Mouse (Mus musculus) heart, embryonic 16.5 days (tissue): ENCODE measurements around the gene Dnaaf3. TPM values are rescaled to one million over a fixed set of nuclear protein-coding genes. Genes with fewer than 3 reads are reported as not detected.

ENCODE experiments used
- ATAC-seq: fragments of 200-750 bp; cut with Nextera tagmentation; replicated peaks from 2 replicates; pipeline ENCODE4 v1.8.0; 2017; ENCODE audit warnings: moderate number of reproducible peaks; ENCODE audit not compliant: insufficient read depth, low FRiP score; ENCODE audit errors: extremely low read depth
- H3K27ac ChIP-seq: fragments of 300-500 bp; sonication (generic); 2 replicates; pipeline ENCODE4 v1.5.1; 2014; ENCODE audit warnings: mild to moderate bottlenecking, low read length, control low read depth, moderate library complexity
- H3K27me3 ChIP-seq: fragments of 300-500 bp; sonication (generic); 2 replicates; pipeline ENCODE4 v1.6.1; 2014; ENCODE audit warnings: low read length, mixed read lengths; ENCODE audit not compliant: control insufficient read depth, insufficient read depth
- H3K36me3 ChIP-seq: fragments of 300-500 bp; sonication (generic); 2 replicates; pipeline ENCODE4 v1.6.1; 2014; ENCODE audit not compliant: control insufficient read depth, insufficient read depth
- H3K4me1 ChIP-seq: fragments of 300-500 bp; sonication (generic); 2 replicates; pipeline ENCODE4 v1.6.1; 2014; ENCODE audit warnings: low read length, mixed read lengths; ENCODE audit not compliant: control insufficient read depth, insufficient read depth
- H3K4me2 ChIP-seq: fragments of 300-500 bp; sonication (generic); 2 replicates; pipeline ENCODE4 v1.6.1; 2014; ENCODE audit warnings: low read depth, mild to moderate bottlenecking, control low read depth, low read length
- H3K4me3 ChIP-seq: fragments of 300-500 bp; sonication (generic); 2 replicates; pipeline ENCODE4 v1.5.1; 2014; ENCODE audit warnings: mild to moderate bottlenecking, control low read depth, low read length
- H3K9ac ChIP-seq: fragments of 300-500 bp; sonication (generic); 2 replicates; pipeline ENCODE4 v1.6.1; 2014; ENCODE audit warnings: low read length, control low read depth
- H3K9me3 ChIP-seq: fragments of 300-500 bp; sonication (generic); replicated peaks from 2 replicates; pipeline ENCODE4 v1.6.1; 2016; ENCODE audit warnings: low read length; ENCODE audit not compliant: control insufficient read depth
- WGBS: fragments of 180-500 bp; shearing (Covaris S2); extraction: QIAGEN DNeasy Blood & Tissue Kit; methylation state at CpG from one replicate; pipeline ENCODE4 v1.1.7; 2014; 5-methylcytosine and 5-hydroxymethylcytosine counted together
- polyA plus RNA-seq: library from polyadenylated mRNA; unstranded; fragments of >200 nt; fragmentation: Nextera tagmentation; extraction: Ambion mirVana; gene quantifications from 2 replicates; pipeline ENCODE4 v1.2.1, GENCODE M21; 2015

Gene Dnaaf3
- polyA plus RNA-seq, 1 experiment from 2014 or later, result 1.1 TPM

DNA sequence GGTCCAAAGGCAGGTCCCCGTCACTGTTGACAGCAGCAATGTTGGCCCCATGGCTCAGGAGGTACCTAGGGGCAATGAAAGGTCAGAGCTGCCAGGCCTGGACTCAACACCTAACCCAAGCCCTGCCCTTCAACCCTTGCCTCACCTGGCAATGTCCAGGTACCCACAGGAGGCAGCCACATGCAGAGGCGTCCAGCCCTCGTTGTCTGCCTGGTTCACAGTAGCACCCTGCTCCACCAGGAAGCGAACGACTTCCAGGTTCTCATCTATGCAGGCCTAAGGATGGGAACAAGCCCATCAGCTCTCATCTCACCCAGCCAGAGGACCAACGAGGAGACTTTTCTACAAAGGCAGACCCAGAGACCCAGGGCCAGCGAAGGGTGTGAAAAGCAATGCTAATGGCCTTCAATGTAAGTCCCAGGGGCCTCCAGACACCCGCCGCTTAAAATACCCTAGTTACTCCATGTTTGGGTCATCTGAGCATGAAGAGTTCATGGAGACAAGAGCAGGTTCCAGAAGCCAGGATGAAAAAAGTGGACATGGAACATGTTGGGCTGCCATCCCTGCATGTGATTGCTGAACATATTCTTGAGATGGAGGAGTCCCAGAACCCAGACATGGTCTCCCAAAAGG, 34.9 kb downstream of the Dnaaf3 start:
- H3K4me3 ChIP-seq, result no peak overlapping the region
- no peaks in the 10 kb centered on the region for H3K27me3 ChIP-seq
- 0 out of 2 replicates have a peak overlapping the region, but pooled peaks have one; percentile 28 for H3K9ac ChIP-seq
- H3K27ac ChIP-seq, result no peak overlapping the region
- ATAC-seq, result no peak
- peaks cover 10% of the 10 kb centered on the region for H3K36me3 ChIP-seq
- H3K4me1 ChIP-seq, result peaks cover 45% of the 10 kb centered on the region
- 86% methylated on average over 9 of the region's 9 CpGs for WGBS
- peak overlapping the region; percentile 87; the same call in 1 of the 2 replicates for H3K4me2 ChIP-seq
- H3K9me3 ChIP-seq, result no peaks in the 10 kb centered on the region

DNA sequence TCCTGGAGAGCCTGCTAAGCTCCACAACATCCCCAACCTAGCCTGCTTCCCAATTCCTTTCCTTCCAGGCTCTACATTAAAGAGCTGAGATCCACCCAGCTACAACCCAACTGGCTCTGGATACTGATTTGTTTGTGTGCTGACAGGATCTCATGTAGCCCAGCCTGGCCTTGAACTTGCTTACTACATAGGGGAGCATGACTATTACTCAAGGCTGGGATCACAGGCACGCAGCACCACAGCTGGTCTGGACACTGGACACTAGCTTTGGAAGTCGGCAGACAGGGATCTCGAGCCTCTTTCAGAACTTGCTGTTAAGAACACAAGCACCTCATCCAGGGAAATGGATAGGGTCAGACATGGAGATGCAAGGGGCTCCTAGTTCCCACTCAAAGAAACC, 35.8 kb downstream of the Dnaaf3 start:
- Histone ChIP-seq H3K9ac (no peak overlapping the region), H3K4me3 (no peak overlapping the region), H3K27me3 (no peaks in the 10 kb centered on the region), H3K4me2 (no peak overlapping the region), H3K36me3 (peaks cover 10% of the 10 kb centered on the region), H3K27ac (no peak overlapping the region), H3K4me1 (peaks cover 49% of the 10 kb centered on the region), H3K9me3 (no peaks in the 10 kb centered on the region)
- 88% methylated on average over 3 of the region's 3 CpGs for WGBS
- ATAC-seq, result no peak

DNA sequence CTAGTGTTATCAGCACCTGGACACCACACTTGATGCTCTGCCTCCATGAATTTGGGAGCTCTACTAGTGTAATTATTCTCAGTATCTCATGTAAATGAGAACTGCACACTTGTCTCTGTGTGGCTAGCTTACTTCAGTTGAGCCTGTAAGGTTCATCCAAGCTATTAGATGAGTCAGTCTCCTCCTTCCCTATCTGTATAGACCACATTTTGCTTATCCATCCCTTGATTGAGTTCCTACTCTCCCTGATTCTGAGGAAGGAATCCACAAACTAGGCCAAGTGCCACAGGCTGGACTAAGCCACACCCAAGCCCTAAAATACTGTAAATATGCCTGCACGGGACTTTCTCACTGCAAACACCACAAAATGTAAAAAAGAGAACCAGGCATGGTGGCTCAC, 38.3 kb downstream of the Dnaaf3 start:
- Histone ChIP-seq H3K4me3 (no peak overlapping the region), H3K27ac (no peak overlapping the region), H3K4me1 (peaks cover 36% of the 10 kb centered on the region), H3K9me3 (no peaks in the 10 kb centered on the region), H3K36me3 (peaks cover 18% of the 10 kb centered on the region), H3K9ac (no peak overlapping the region), H3K27me3 (no peaks in the 10 kb centered on the region), H3K4me2 (no peak overlapping the region)
- ATAC-seq, result no peak
- WGBS, result 59% methylated on average over 1 of the region's 1 CpGs

DNA sequence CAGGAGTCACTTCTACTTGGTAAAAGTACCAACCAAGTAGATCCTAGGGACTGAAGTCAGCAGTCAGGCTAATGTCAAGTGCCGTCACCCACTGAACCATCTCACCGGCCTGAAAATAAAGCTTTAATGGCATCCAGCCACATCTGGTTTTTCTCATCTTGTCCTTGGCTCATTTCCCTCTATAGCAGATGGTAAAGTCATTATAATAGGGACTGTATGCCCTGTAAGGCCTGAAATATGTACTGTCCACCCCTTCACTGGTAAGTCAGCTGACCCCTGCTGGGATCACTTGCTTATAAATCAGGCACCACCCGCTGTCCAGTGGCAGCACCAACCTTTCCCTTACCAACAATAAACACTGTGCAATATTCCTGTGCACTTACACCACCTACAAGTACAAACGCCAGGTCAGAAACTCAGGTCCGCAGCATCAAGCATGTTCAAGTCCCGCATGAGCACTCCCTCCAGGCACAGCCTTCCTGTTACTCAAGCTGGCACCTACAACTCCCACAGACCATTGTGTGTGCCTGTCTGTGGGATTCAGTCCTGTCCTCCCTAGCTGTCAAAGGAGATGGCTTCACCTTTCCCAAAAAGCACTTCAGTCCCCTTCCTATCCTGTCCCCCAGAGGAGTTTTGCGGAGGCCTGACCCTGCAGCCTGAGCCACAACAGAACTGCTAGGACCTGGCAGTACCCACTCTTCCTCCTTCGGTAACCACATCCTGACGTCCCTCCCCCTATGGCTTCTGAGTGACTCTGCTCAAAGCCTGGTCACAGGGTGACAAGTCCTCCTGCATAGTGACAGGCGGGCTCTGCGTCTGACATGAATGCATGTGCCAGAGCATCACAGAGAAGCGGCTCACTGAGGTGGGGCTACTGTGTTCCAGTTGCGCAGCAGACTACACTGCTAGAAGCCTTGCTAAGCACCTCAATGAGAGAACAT, 39.7 kb downstream of the Dnaaf3 start:
- 69% methylated on average over 13 of the region's 13 CpGs for WGBS
- peak overlapping the region; percentile 13; the same call in 1 of the 2 replicates for H3K9ac ChIP-seq
- peak; percentile 19; the same call in 1 of the 2 replicates for ATAC-seq
- H3K27ac ChIP-seq, result peak overlapping the region; percentile 34
- H3K36me3 ChIP-seq, result peaks cover 30% of the 10 kb centered on the region
- no peak overlapping the region for H3K4me2 ChIP-seq
- H3K4me3 ChIP-seq, result no peak overlapping the region
- H3K27me3 ChIP-seq, result no peaks in the 10 kb centered on the region
- peaks cover 21% of the 10 kb centered on the region for H3K4me1 ChIP-seq
- H3K9me3 ChIP-seq, result no peaks in the 10 kb centered on the region

DNA sequence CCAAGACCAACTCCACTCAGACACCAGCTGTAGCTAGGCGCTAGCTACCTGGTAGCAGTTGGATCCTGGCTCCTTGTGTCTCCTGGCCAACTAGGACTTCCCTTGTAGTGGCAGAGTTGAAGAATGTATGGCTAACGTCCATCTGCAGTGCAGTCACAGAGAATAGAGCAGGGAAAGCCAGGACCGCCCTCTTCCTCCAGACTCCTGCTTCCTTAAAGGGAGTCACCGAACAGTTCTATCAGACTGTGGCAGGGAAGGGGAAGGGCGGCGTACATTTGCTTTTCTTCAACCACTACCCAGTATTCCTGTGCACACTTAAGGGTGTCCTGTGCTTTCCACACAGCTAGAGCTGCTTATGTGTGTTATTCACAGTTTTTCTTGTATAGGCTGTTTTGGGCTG, 40.9 kb downstream of the Dnaaf3 start:
- ATAC-seq, result peak; percentile 65

DNA sequence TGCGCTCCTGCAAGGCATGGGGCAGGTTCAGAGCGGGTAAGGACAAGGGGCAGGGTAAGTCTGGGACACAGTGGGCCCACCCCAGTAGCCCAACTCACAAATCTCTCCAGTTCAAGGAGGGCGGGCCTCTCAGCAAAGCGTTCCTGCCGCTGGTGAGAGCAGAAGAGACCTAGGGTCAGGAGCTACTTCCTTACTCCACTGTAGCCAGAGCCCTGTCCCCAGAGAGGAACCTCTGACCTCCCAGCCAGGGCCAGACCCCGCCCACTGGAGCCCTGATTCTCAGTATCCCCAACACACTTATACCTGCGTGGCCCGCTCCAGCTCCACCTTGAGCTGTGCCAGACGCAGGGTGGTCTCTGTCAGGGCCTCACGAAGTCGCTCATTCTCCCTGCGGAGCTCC, 50.0 kb downstream of the Dnaaf3 start:
- H3K4me2 ChIP-seq, result no peak overlapping the region
- H3K36me3 ChIP-seq, result peaks cover 40% of the 10 kb centered on the region
- H3K27ac ChIP-seq, result no peak overlapping the region
- H3K9me3 ChIP-seq, result no peaks in the 10 kb centered on the region
- H3K9ac ChIP-seq, result no peak overlapping the region
- no peak overlapping the region for H3K4me3 ChIP-seq
- H3K4me1 ChIP-seq, result peaks cover 12% of the 10 kb centered on the region
- no peak for ATAC-seq
- 84% methylated on average over 12 of the region's 12 CpGs for WGBS
- H3K27me3 ChIP-seq, result no peaks in the 10 kb centered on the region

More for the DNA sequence above, 40.9 kb downstream of the Dnaaf3 start:
- H3K4me1 ChIP-seq, result peaks cover 20% of the 10 kb centered on the region
- no peaks in the 10 kb centered on the region for H3K9me3 ChIP-seq
- no peak overlapping the region for H3K4me2 ChIP-seq
- H3K27me3 ChIP-seq, result no peaks in the 10 kb centered on the region
- H3K4me3 ChIP-seq, result no peak overlapping the region
- peaks cover 32% of the 10 kb centered on the region for H3K36me3 ChIP-seq
- H3K9ac ChIP-seq, result no peak overlapping the region
- H3K27ac ChIP-seq, result peak overlapping the region; percentile 54
- 55% methylated on average over 6 of the region's 6 CpGs for WGBS

DNA sequence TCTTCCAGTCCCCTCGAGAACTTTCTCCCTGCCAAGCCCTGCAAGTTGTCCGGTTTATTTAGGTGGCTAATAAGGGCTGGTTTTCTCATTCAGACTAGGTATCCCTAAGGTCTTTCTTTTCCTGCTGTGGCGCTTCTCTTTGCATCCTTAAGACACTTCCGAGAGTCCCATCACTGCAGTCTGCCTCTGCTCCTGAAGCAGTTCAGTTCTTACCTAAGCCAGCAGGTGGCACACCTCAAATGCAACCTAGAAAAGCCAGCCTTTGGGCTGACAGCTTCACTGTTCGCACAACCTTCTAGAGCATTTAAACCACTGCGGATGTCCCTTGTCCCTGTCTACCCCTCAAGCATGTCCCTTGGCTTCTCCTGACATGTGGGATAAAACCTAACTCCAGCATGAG, 52.6 kb downstream of the Dnaaf3 start:
- 24% methylated on average over 6 of the region's 6 CpGs for WGBS
- H3K4me1 ChIP-seq, result peaks cover 12% of the 10 kb centered on the region
- H3K9me3 ChIP-seq, result no peaks in the 10 kb centered on the region
- no peak overlapping the region for H3K27ac ChIP-seq
- H3K36me3 ChIP-seq, result peaks cover 31% of the 10 kb centered on the region
- no peak overlapping the region for H3K4me2 ChIP-seq
- no peaks in the 10 kb centered on the region for H3K27me3 ChIP-seq
- no peak for ATAC-seq
- no peak overlapping the region for H3K4me3 ChIP-seq
- H3K9ac ChIP-seq, result no peak overlapping the region

DNA sequence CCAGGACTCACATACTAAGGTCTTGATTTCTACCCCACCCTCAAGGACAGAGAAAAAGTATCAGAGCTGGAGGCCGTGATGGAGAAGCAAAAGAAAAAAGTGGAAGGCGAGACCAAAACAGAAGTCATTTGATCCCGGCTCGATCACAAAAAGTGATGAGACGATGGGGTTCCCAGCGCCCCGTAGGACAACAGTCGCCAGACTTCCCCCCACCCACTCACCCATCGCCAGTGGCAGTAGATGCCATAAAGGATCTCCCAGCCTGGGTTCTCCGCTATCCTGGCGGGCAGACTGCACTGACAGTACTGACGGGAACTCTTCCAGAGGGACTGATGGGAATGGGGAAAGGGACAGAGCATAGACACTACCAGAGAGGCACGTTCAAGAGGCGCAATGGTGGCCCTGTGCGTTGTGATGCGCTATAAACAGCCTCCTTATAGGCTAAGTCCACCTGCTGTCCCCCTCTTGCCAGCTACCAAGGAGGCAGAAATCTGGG, 53.4 kb downstream of the Dnaaf3 start:
- H3K4me1 ChIP-seq, result peaks cover 14% of the 10 kb centered on the region
- 3% methylated on average over 16 of the region's 16 CpGs for WGBS
- H3K27ac ChIP-seq, result peak overlapping the region; percentile 94
- no peaks in the 10 kb centered on the region for H3K9me3 ChIP-seq
- no peak for ATAC-seq
- peak overlapping the region; percentile 71 for H3K9ac ChIP-seq
- H3K27me3 ChIP-seq, result peaks cover 2% of the 10 kb centered on the region; the same call in 1 of the 2 replicates
- H3K4me3 ChIP-seq, result peak overlapping the region; percentile 60
- peaks cover 24% of the 10 kb centered on the region for H3K36me3 ChIP-seq
- H3K4me2 ChIP-seq, result peak overlapping the region; percentile 83
